13 mouse cellular contexts compared by ENCODE assay signal in genomic region chr2:168545901-168546557, GRCm38 (mm10). TPM values are rescaled to one million over a fixed set of nuclear protein-coding genes. Genes with fewer than 3 reads are reported as not detected.
DNase-seq lines count a peak whose midpoint lies in the region; ATAC-seq lines count a peak whose summit lies in the region.
"Had no signal": no experiment of that assay in that cellular context is flagged by ENCODE, and none has a peak within 500 bp of the region (broad histone marks: within the 10 kb centered on the region; RNA-seq: fewer than 3 reads in every experiment).

No protein-coding gene starts in this region.

- no peak for ATAC-seq in limb, embryonic 13.5 days (ENCODE audit: low FRiP score, low read depth)
- ATAC-seq: forebrain, embryonic 15.5 days; Patski had no signal

- H3K4me1 ChIP-seq in limb, embryonic 13.5 days = peaks cover 74% of the 10 kb centered on the region

- WGBS in limb, embryonic 13.5 days = 39% methylated on average over 15 of the region's 15 CpGs

- H3K27me3 ChIP-seq in limb, embryonic 13.5 days = 0 out of 2 replicates have a peak, but pooled peaks cover 5% of the 10 kb centered on the region
- H3K27me3 ChIP-seq: forebrain, embryonic 15.5 days; Patski had no signal

- H3K36me3 ChIP-seq in limb, embryonic 13.5 days = no peaks in the 10 kb centered on the region
- H3K36me3 ChIP-seq: forebrain, embryonic 15.5 days had no signal

- no peaks in the 10 kb centered on the region for H3K9me3 ChIP-seq in limb, embryonic 13.5 days
- H3K9me3 ChIP-seq: forebrain, embryonic 15.5 days had no signal

- no peak overlapping the region for H3K9ac ChIP-seq in limb, embryonic 13.5 days
- H3K9ac ChIP-seq: forebrain, embryonic 15.5 days had no signal

- no peak overlapping the region for H3K4me2 ChIP-seq in limb, embryonic 13.5 days (replicated peaks)
- H3K4me2 ChIP-seq: forebrain, embryonic 15.5 days had no signal

- H3K27ac ChIP-seq in limb, embryonic 13.5 days = peak overlapping the region; percentile 70; the same call in 1 of the 2 replicates
- H3K27ac ChIP-seq: forebrain, embryonic 15.5 days; layer of hippocampus, adult 2 months; macrophage had no signal

- H3K4me3 ChIP-seq in limb, embryonic 13.5 days = no peak overlapping the region
- H3K4me3 ChIP-seq: forebrain, embryonic 15.5 days; layer of hippocampus, adult 2 months had no signal

- DNase-seq in kidney, postnatal 14 days = peak; percentile 17
- no peak for DNase-seq in kidney, adult 11 months
- peak; percentile 63 for DNase-seq in brain, adult 2 months (ENCODE audit: low read depth, low spot score)
- DNase-seq in cerebellum, adult 9-10 months = peak; percentile 61
- no peak for DNase-seq in Muller cell, postnatal 12 days (ENCODE audit: inconsistent ontology term)
- no peak for DNase-seq in yolk sac, embryonic 10.5 days (ENCODE audit: low spot score)
- DNase-seq: heart, postnatal 10 days; thymus, postnatal 14 days had no signal

RNA-seq across cellular contexts. Expression of gene Nfatc2, which starts 55.4 kb away (rescaled TPM):
- polyA plus RNA-seq in limb, embryonic 13.5 days (2015; fragmentation: Nextera tagmentation; extraction: Ambion mirVana) = 6.3 and 7.3 TPM in 2 replicates

Comparison
In these comparisons a context has a peak if more than half of its experiments do, and no peak if none do; other contexts are left out.
1. DNase-seq: peak in kidney, postnatal 14 days (single experiment), brain, adult 2 months (single experiment) and cerebellum, adult 9-10 months (single experiment); none in kidney, adult 11 months (single experiment), Muller cell, postnatal 12 days (single experiment) and yolk sac, embryonic 10.5 days (single experiment).